Mouse (Mus musculus) limb, embryonic 13.5 days (tissue): ENCODE measurements at regions not wholly inside any gene's neighbourhood (a gene's known extent, or its start where the extent isn't known, plus 50 kb on each side); places are given as distances from the start of the nearest gene placed in this dataset.
"Not testable (repeated sequence)": the region's sequence is repeated elsewhere in the genome, so short reads cannot be mapped to it uniquely, and the experiment has no call there.

Experiments used
- ATAC-seq: fragments of 200-750 bp; cut with Nextera tagmentation; 2 replicates; pipeline ENCODE4 v1.8.0; 2017; ENCODE audit warnings: low read depth, moderate number of reproducible peaks, moderate TSS enrichment; ENCODE audit not compliant: low FRiP score
- H3K27ac ChIP-seq: fragments of 300-500 bp; sonication (generic); 2 replicates; pipeline ENCODE4 v1.5.1; 2015; ENCODE audit warnings: inconsistent platforms, mild to moderate bottlenecking, moderate library complexity
- H3K27me3 ChIP-seq: fragments of 300-500 bp; sonication (generic); 2 replicates; pipeline ENCODE4 v1.6.1; 2015; ENCODE audit warnings: mild to moderate bottlenecking, inconsistent platforms
- H3K36me3 ChIP-seq: fragments of 300-500 bp; sonication (generic); 2 replicates; pipeline ENCODE4 v1.6.1; 2015; ENCODE audit warnings: inconsistent platforms, mild to moderate bottlenecking, moderate library complexity
- H3K4me1 ChIP-seq: fragments of 300-500 bp; sonication (generic); 2 replicates; pipeline ENCODE4 v1.6.1; 2015; ENCODE audit warnings: inconsistent platforms
- H3K4me2 ChIP-seq: fragments of 300-500 bp; sonication (generic); replicated peaks from 2 replicates; pipeline ENCODE4 v1.6.1; 2015; ENCODE audit warnings: inconsistent platforms, mild to moderate bottlenecking, moderate library complexity
- H3K4me3 ChIP-seq: fragments of 300-500 bp; sonication (generic); 2 replicates; pipeline ENCODE4 v1.5.1; 2015; ENCODE audit warnings: moderate library complexity, mild to moderate bottlenecking, inconsistent platforms
- H3K9ac ChIP-seq: fragments of 300-500 bp; sonication (generic); 2 replicates; pipeline ENCODE4 v1.6.1; 2015; ENCODE audit warnings: mild to moderate bottlenecking, inconsistent platforms
- H3K9me3 ChIP-seq: fragments of 300-500 bp; sonication (generic); 2 replicates; pipeline ENCODE4 v1.6.1; 2016; ENCODE audit warnings: inconsistent platforms
- WGBS: fragments of 180-500 bp; shearing (Covaris S2); methylation state at CpG from one replicate; pipeline ENCODE4 v1.1.7; 2015; 5-methylcytosine and 5-hydroxymethylcytosine counted together

DNA sequence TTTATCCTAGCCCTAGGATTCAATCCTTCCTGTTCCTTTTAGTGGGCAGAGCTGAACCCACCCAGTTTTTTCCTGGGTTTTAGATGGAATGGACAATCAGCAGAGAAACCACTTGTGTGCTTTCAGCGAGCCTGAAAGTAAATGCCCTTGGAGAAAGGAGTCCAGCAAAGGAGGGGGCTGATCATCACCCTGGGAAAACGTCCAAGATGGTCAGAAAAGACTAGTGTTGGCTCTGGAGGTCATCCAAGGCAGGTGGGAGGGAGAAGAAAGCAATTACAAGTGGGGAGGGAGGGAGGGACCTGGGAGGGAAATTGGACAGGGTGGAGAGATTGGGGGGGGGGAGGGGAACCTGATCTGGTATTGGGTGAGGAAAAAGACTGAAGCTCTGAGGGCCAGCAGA is 55.6 kb upstream of the Zfp366 start:
- no peak overlapping the region for H3K4me2 ChIP-seq
- WGBS = 38% methylated on average over 2 of the region's 2 CpGs
- peaks cover 29% of the 10 kb centered on the region for H3K4me1 ChIP-seq
- no peak overlapping the region for H3K27ac ChIP-seq
- 0 out of 2 replicates have a peak, but pooled peaks cover 5% of the 10 kb centered on the region for H3K9me3 ChIP-seq
- H3K36me3 ChIP-seq = no peaks in the 10 kb centered on the region
- ATAC-seq = no peak
- H3K9ac ChIP-seq = no peak overlapping the region
- H3K4me3 ChIP-seq = no peak overlapping the region
- H3K27me3 ChIP-seq = no peaks in the 10 kb centered on the region

DNA sequence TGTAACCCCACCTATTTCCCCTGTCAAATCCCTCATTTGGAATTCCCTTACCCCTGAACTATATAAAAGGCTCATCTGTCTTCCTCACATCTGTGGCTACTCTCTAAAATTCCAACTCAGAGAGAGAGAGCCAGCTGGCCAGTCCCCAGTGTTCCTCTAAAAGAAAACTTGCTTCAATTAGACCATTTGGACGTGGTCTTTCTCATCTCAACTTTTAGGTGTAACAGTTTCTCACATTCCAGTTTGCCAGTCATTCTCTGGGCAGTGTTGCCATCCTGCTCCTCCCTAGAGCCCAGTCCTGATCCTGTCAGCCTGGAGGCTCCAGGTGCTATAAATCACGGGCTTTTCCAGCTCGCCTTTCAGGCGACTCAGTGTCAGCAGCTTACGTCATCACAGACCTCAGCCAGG is 56.3 kb upstream of the Zfp366 start:
- H3K4me3 ChIP-seq = no peak overlapping the region
- ATAC-seq = peak; percentile 41; the same call in 1 of the 2 replicates
- WGBS = 36% methylated on average over 5 of the region's 5 CpGs
- no peaks in the 10 kb centered on the region for H3K27me3 ChIP-seq
- H3K4me1 ChIP-seq = peaks cover 32% of the 10 kb centered on the region
- no peak overlapping the region for H3K9ac ChIP-seq
- 0 out of 2 replicates have a peak, but pooled peaks cover 5% of the 10 kb centered on the region for H3K9me3 ChIP-seq
- H3K36me3 ChIP-seq = no peaks in the 10 kb centered on the region
- H3K27ac ChIP-seq = no peak overlapping the region
- H3K4me2 ChIP-seq = no peak overlapping the region

DNA sequence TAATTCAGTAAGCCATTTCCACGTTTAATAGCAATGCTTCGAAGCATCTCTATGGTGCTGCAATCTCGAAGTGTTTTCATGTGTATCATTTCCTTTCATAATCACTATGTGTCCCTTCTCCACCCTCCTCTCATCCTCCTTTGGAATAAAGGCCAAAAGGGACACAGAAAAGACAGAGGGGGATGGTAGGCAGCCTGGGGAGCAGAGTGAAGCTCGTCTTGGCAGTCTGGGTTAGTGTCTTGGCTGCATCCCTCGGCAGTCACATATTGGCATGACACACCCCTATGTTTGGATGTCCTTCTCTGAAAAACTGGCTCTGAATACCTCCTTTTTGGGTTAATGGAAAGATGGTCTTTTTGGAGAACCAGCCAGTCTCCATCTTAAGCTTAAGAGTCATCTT is 56.9 kb upstream of the Zfp366 start:
- Histone ChIP-seq H3K27me3 (no peaks in the 10 kb centered on the region), H3K4me3 (no peak overlapping the region), H3K27ac (no peak overlapping the region), H3K36me3 (no peaks in the 10 kb centered on the region), H3K9me3 (0 out of 2 replicates have a peak, but pooled peaks cover 5% of the 10 kb centered on the region), H3K9ac (no peak overlapping the region), H3K4me2 (no peak overlapping the region), H3K4me1 (peaks cover 32% of the 10 kb centered on the region)
- 81% methylated on average over 5 of the region's 5 CpGs for WGBS
- ATAC-seq = no peak

DNA sequence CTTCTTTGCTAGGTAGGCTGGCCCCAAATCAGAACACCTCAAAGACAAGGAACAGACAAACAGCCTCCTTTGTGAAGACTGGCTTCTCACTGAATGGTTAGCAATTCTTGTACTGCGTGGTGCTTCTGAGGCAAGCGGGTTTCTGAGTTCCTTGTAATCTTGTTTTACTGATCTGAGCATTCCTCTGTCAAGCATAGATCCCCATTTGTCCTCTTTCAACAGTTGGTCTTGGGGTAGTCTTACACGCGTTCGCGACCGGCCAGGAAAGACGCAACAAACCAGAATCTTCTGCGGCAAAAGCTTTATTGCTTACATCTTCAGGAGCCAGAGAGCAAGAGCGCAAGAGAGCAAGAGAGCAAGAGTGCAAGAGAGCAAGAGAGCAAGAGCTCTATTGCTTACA is 57.7 kb upstream of the Zfp366 start:
- H3K27me3 ChIP-seq, H3K9ac ChIP-seq, ATAC-seq, H3K36me3 ChIP-seq, H3K4me2 ChIP-seq, H3K27ac ChIP-seq, H3K9me3 ChIP-seq, H3K4me3 ChIP-seq: not testable (repeated sequence)
- 93% methylated on average over 10 of the region's 10 CpGs for WGBS
- H3K4me1 ChIP-seq = peaks cover 32% of the 10 kb centered on the region

DNA sequence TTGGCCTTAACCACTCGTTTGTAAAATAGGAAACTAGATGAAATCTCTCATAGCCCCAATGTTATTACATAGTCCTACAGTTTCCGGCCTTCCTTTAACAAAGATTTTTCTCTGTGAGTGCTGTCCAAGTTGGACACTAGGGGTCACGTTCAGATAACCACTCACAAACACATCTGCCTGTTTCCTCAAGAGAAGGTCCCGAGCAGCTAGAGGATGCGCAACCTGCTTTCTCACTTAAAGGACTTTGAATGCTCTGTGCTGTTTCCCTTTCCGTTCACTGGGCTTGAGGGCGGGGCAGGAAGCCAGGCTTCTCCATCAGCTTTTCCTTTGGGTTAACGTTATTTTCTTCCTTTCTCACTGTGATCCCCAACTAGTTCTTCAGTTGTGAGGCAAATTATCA is 58.1 kb upstream of the Zfp366 start:
- ATAC-seq = no peak

DNA sequence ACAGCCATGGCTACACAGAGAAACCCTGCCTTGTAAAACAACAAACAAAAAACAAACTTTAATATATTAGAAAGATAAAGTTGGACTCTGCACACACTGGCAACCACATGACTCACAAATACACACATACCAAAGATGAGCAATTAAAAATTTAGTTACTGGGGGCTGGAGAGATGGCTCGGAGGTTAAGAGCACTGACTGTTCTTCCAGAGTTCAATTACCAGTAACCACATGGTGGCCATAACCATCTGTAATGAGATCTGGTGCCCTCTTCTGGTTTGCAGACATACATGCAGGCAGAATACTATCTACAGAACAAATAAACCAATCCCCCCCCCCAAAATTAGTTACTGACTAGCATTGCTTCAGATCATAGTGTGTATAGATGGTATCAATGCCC is 58.7 kb upstream of the Zfp366 start:
- no peak overlapping the region for H3K9ac ChIP-seq
- no peak overlapping the region for H3K4me3 ChIP-seq
- H3K4me2 ChIP-seq = no peak overlapping the region
- H3K9me3 ChIP-seq = 0 out of 2 replicates have a peak, but pooled peaks cover 5% of the 10 kb centered on the region
- ATAC-seq = no peak
- H3K27me3 ChIP-seq = no peaks in the 10 kb centered on the region
- no peak overlapping the region; the same call in 1 of the 2 replicates for H3K27ac ChIP-seq
- peaks cover 32% of the 10 kb centered on the region for H3K4me1 ChIP-seq
- WGBS = 44% methylated on average over 1 of the region's 1 CpGs
- no peaks in the 10 kb centered on the region for H3K36me3 ChIP-seq

More for the DNA sequence above, 58.1 kb upstream of the Zfp366 start:
- 0 out of 2 replicates have a peak, but pooled peaks cover 5% of the 10 kb centered on the region for H3K9me3 ChIP-seq
- no peaks in the 10 kb centered on the region for H3K27me3 ChIP-seq
- H3K36me3 ChIP-seq = no peaks in the 10 kb centered on the region
- peaks cover 32% of the 10 kb centered on the region for H3K4me1 ChIP-seq
- no peak overlapping the region for H3K4me2 ChIP-seq
- no peak overlapping the region for H3K27ac ChIP-seq
- H3K9ac ChIP-seq = no peak overlapping the region
- H3K4me3 ChIP-seq = no peak overlapping the region
- WGBS = 84% methylated on average over 8 of the region's 8 CpGs

DNA sequence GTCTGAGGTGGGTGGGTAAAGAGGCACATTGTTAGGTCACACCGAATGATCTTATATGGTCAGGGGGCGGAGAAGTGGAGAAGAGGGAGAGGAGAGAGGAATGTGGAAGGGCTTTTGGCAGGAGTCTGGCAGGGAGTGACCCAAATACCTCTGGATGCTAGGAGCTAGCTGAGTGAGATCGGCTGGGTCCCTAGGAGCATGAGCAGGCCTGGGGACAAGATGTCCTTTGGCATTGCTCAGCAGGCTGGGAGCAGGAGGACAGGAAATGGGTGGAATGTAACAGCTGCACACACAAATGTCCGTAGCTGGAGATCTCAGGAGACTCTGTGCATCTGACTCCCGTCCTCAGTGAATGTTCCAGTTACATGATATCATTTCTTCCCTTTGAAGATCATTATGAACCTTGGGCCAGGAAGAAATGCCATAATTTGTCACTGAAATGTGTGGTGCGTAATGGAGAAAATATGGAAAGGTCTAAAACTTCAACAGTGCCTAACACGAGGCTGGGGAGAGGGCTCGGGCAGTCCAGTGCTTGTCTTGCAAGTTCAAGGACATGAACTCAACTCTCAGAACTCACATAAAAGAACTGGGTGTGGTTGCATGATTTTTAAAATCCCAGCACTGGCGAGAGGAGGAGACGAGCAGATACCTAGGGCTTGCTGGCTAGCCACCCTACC is 59.6 kb upstream of the Zfp366 start:
- no peak overlapping the region for H3K9ac ChIP-seq
- no peak overlapping the region for H3K4me2 ChIP-seq
- peaks cover 32% of the 10 kb centered on the region for H3K4me1 ChIP-seq
- WGBS = 53% methylated on average over 10 of the region's 10 CpGs
- no peaks in the 10 kb centered on the region for H3K27me3 ChIP-seq
- H3K36me3 ChIP-seq = no peaks in the 10 kb centered on the region
- peak; percentile 57 for ATAC-seq
- peak overlapping the region; percentile 52; the same call in 1 of the 2 replicates for H3K27ac ChIP-seq
- no peak overlapping the region for H3K4me3 ChIP-seq
- no peaks in the 10 kb centered on the region for H3K9me3 ChIP-seq

DNA sequence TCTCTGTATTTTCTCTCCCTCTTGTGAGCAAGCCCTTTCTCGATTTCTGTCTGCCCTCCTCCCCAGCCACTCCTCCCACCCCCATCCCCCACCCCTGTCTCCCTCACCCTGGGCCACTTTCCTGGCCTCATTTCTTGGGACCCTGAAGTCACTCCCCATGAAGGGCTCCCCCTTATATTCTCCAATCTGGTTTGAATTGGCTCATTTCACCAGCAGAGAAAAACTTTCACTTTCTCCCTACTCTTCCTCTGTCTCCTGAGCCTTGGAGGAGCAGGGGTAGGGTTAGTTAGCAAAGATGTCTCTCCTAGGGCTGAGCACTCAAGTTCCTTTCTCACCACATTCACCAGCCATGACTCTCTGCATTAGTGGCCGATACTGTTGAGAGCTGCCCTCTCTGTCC is 60.5 kb upstream of the Zfp366 start:
- Histone ChIP-seq H3K27ac (peak overlapping the region; percentile 52; the same call in 1 of the 2 replicates), H3K4me1 (peaks cover 33% of the 10 kb centered on the region), H3K4me3 (no peak overlapping the region), H3K9me3 (no peaks in the 10 kb centered on the region), H3K36me3 (no peaks in the 10 kb centered on the region), H3K27me3 (no peaks in the 10 kb centered on the region), H3K9ac (no peak overlapping the region), H3K4me2 (no peak overlapping the region)
- no peak for ATAC-seq
- 42% methylated on average over 2 of the region's 2 CpGs for WGBS

DNA sequence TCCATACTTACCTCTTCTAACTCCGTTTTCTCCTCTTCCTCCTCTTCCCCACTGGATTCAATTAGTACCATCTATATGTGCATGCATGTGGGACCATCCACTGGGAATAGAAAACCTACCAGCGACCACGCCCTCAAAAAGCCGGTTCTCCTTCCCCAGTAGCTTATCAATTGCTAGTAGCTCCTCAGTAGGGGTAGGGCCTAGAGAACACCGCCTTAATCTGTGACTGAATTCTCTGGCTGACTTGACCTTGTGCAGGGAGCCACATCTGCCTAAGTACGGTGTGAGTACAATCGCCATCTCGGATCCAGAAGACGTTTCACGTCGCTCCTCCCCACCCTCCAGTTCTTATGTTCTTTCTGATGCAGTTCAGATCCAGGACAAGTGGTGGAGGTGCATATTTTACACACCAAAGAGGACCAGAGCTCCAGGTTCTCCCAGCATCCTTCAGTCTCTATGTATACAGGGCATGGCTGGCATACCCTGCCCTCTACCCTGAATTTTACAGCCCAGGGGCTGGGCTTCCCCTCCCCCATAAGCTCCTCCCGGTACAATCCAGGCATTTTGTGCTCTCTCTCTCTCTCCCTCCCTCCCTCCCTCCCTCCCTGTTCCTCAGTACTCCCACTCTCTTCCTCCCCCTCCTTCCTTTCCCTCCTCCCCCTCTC is 61.0 kb upstream of the Zfp366 start:
- Histone ChIP-seq H3K4me1 (peaks cover 32% of the 10 kb centered on the region), H3K9ac (no peak overlapping the region), H3K9me3 (no peaks in the 10 kb centered on the region), H3K36me3 (no peaks in the 10 kb centered on the region), H3K4me2 (no peak overlapping the region), H3K4me3 (no peak overlapping the region), H3K27me3 (no peaks in the 10 kb centered on the region), H3K27ac (peak overlapping the region; percentile 52; the same call in 1 of the 2 replicates)
- ATAC-seq = no peak
- WGBS = 76% methylated on average over 12 of the region's 12 CpGs

DNA sequence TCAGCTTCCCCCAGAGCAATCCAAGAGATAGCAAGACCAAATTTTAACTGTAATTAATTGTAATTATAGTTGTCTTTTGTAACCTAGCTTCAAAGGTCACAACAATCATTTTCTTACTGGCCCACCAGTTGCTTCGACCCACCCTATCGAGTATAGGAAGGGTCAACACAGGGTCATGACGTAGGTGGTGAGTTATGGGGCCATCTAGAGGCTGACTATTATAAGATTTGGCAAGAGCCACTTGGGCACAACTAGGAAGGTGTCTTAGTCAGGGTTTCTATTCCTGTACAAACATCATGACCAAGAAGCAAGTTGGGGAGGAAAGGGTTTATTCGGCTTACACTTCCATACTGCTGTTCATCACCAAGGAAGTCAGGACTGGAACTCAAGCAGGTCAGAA is 62.1 kb upstream of the Zfp366 start:
- H3K27me3 ChIP-seq, H3K27ac ChIP-seq, ATAC-seq, H3K9me3 ChIP-seq, H3K4me3 ChIP-seq, H3K4me2 ChIP-seq, H3K36me3 ChIP-seq, H3K9ac ChIP-seq: not testable (repeated sequence)
- WGBS = 88% methylated on average over 4 of the region's 4 CpGs
- H3K4me1 ChIP-seq = peaks cover 26% of the 10 kb centered on the region

DNA sequence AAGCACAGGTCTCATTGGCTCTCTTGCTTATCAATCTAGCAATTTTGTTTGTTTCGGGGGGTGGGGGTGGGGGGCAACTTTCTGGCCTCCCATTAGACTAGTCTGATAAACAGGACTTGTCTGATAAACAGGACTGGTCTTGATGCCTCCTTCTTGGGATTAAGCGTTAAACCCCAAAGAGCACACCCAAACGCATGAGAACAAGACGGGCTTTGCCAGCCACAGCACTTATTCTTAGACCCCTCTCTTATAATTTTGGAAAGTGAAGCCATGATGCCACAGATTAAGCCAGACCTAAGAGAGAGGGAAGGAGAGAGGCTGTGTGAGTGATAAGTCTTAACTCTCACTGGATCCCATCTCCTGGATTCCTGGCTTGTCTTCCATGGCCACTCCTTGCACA is 63.5 kb upstream of the Zfp366 start:
- Histone ChIP-seq H3K36me3 (no peaks in the 10 kb centered on the region), H3K27me3 (no peaks in the 10 kb centered on the region), H3K27ac (no peak overlapping the region), H3K9ac (no peak overlapping the region), H3K4me1 (peaks cover 26% of the 10 kb centered on the region), H3K4me2 (no peak overlapping the region), H3K9me3 (no peaks in the 10 kb centered on the region), H3K4me3 (no peak overlapping the region)
- no peak for ATAC-seq
- 93% methylated on average over 4 of the region's 4 CpGs for WGBS

DNA sequence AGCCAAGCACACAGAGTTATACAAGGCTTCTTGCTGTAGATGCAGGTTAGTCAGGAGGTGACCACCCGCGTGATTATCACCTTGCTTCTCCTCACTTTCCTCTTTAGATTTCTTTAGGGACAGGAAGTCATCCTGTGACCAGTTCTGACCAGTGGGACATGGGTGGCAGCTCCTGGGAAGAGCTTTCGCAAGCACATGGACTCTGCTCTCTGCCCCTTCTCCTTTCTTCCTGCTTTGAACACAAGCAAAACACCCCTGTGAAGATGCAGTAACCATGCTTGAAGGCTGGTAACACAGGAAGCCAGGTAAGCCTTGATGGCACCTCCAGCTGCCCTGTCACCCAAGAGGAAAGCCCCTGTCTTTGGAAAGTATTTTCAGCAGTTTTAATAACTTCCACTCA is 64.7 kb upstream of the Zfp366 start:
- H3K27ac ChIP-seq = no peak overlapping the region
- H3K4me1 ChIP-seq = peaks cover 19% of the 10 kb centered on the region
- WGBS = 95% methylated on average over 3 of the region's 3 CpGs
- no peak overlapping the region for H3K9ac ChIP-seq
- H3K4me2 ChIP-seq = no peak overlapping the region
- no peaks in the 10 kb centered on the region for H3K27me3 ChIP-seq
- no peaks in the 10 kb centered on the region for H3K36me3 ChIP-seq
- no peaks in the 10 kb centered on the region for H3K9me3 ChIP-seq
- H3K4me3 ChIP-seq = no peak overlapping the region
- ATAC-seq = no peak
